Mouse (Mus musculus) hindbrain, embryonic 16.5 days (tissue): ENCODE data around the gene Tmem25. TPM values are rescaled to one million over a fixed set of nuclear protein-coding genes. Genes with fewer than 3 reads are reported as not detected.

ENCODE experiments used
- ATAC-seq: fragments of 200-750 bp; cut with Nextera tagmentation; 2 replicates; pipeline ENCODE4 v1.8.0; 2017; ENCODE audit warnings: moderate TSS enrichment, moderate library complexity
- H3K27ac ChIP-seq: fragments of 300-500 bp; sonication (generic); 2 replicates; pipeline ENCODE4 v1.5.1; 2014; ENCODE audit warnings: low read depth, mild to moderate bottlenecking, control low read depth, low read length, moderate library complexity
- H3K27me3 ChIP-seq: fragments of 300-500 bp; sonication (generic); replicated peaks from 2 replicates; pipeline ENCODE4 v1.6.1; 2014; ENCODE audit warnings: low read length; ENCODE audit not compliant: control insufficient read depth, insufficient read depth
- H3K36me3 ChIP-seq: fragments of 300-500 bp; sonication (generic); 2 replicates; pipeline ENCODE4 v1.6.1; 2014; ENCODE audit warnings: mild to moderate bottlenecking, low read length, moderate library complexity, mixed read lengths; ENCODE audit not compliant: control insufficient read depth, insufficient read depth
- H3K4me1 ChIP-seq: fragments of 300-500 bp; sonication (generic); 2 replicates; pipeline ENCODE4 v1.6.1; 2014; ENCODE audit warnings: low read depth, low read length; ENCODE audit not compliant: control insufficient read depth, insufficient read depth
- H3K4me2 ChIP-seq: fragments of 300-500 bp; sonication (generic); 2 replicates; pipeline ENCODE4 v1.6.1; 2014; ENCODE audit warnings: mild to moderate bottlenecking, low read length, control low read depth, moderate library complexity
- H3K4me3 ChIP-seq: fragments of 300-500 bp; sonication (generic); 2 replicates; pipeline ENCODE4 v1.5.1; 2014; ENCODE audit warnings: mild to moderate bottlenecking, low read length, control low read depth, moderate library complexity
- H3K9ac ChIP-seq: fragments of 300-500 bp; sonication (generic); 2 replicates; pipeline ENCODE4 v1.6.1; 2014; ENCODE audit warnings: low read depth, mild to moderate bottlenecking, control low read depth, low read length, moderate library complexity
- H3K9me3 ChIP-seq: fragments of 300-500 bp; sonication (generic); 2 replicates; pipeline ENCODE4 v1.6.1; 2014; ENCODE audit warnings: mild to moderate bottlenecking, low read length, moderate library complexity; ENCODE audit not compliant: control insufficient read depth
- WGBS: fragments of 180-500 bp; shearing (Covaris S2); extraction: QIAGEN DNeasy Blood & Tissue Kit; methylation state at CpG from one replicate; pipeline ENCODE4 v1.1.7; 2014; 5-methylcytosine and 5-hydroxymethylcytosine counted together
- polyA plus RNA-seq: library from polyadenylated mRNA; unstranded; fragments of >200 nt; fragmentation: Nextera tagmentation; extraction: Ambion mirVana; gene quantifications from 2 replicates; pipeline ENCODE4 v1.2.1, GENCODE M21; 2015

The Tmem25 gene
- polyA plus RNA-seq: 23.5 and 24.8 TPM in 2 replicates

DNA sequence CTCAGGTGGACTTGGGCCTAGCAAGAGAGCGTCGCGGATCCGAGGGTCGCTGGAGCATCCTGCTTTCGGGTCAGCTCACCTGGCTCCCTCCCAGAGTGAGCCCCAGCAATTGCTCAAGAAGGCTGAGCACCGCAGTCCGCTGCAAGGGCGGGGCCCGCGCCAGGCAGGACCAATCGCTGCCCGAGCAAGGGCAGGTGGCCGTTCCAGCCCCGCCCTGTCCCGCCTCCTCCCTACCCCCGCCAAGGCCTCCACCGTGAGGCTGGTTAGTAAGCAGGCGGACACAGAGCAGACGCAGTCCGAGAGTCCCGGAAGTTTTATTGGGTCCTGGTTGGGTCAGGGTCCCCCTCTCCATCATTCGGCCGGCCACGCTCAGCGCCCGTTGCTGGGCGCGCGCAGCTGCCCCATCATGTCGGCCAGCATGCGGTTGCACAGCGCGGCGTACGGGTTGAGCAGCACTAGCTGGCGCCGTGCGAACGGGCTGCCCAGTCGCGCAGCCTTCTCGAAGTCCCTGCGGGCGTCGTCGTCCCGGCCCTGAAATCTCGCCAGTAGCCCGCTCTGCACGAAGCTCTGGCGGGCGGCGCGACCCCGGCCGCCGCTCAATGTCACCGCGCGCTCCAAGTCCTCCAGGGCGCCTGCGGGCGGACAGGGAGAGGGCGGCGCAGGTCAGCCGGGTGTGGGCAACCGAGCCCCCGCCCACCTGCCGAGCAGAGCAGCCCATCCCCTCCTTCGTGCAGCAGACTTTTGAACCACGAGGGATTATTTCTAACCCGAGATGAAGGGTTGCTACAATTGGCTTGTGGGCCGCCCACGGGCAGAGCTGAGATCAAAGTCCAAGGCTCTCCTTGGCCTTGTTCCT, at the start of gene Tmem25:
TSS of gene Tmem25 (minus strand) at position 206 of the 856 bp plus-strand sequence.
- Histone ChIP-seq H3K9ac (peak within 1 kb of the TSS; percentile 74), H3K27ac (peak within 1 kb of the TSS; percentile 76), H3K4me1 (peaks cover 13% of the 10 kb centered on the region), H3K9me3 (no peaks in the 10 kb centered on the region), H3K36me3 (no peaks in the 10 kb centered on the region), H3K27me3 (no peaks in the 10 kb centered on the region), H3K4me2 (peak within 1 kb of the TSS; percentile 72), H3K4me3 (peak within 1 kb of the TSS; percentile 59)
- under 1% methylated on average over 73 of the region's 75 CpGs for WGBS
- peak; percentile 98 for ATAC-seq

DNA sequence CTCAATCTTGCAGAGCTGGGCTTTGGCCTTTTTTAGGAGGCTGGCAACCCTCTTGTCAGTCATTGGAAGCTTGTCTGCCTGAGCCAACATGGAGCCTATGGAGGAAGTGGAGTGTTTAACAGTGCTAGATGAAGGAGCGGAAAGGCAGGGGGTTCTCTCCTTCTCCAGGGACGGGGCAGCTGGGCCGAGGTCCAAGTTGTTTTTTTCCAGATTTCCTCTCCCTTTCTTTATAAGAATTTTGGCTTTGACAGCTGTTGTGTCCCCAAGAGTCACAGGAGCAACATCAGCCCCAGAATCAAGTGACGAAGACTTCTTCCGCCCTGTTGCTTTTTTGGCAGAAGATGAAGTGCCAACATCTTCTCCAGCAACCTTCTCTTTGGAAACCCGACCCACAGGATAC, 48.3 kb upstream of the Tmem25 start:
- no peak overlapping the region for H3K27ac ChIP-seq
- H3K27me3 ChIP-seq: no peaks in the 10 kb centered on the region
- H3K36me3 ChIP-seq: peaks cover 40% of the 10 kb centered on the region
- no peak for ATAC-seq
- no peak overlapping the region for H3K9ac ChIP-seq
- no peaks in the 10 kb centered on the region for H3K4me1 ChIP-seq
- no peaks in the 10 kb centered on the region for H3K9me3 ChIP-seq
- H3K4me2 ChIP-seq: no peak overlapping the region
- H3K4me3 ChIP-seq: no peak overlapping the region
- WGBS: 73% methylated on average over 6 of the region's 6 CpGs

GRCm38 (mm10) chr9:44841241-44841640, 42.1 kb upstream of the Tmem25 start:
- H3K9me3 ChIP-seq: no peaks in the 10 kb centered on the region
- no peak for ATAC-seq
- no peak overlapping the region for H3K4me3 ChIP-seq
- H3K27ac ChIP-seq: no peak overlapping the region
- no peaks in the 10 kb centered on the region for H3K27me3 ChIP-seq
- H3K9ac ChIP-seq: no peak overlapping the region
- no peak overlapping the region for H3K4me2 ChIP-seq
- H3K4me1 ChIP-seq: no peaks in the 10 kb centered on the region
- WGBS: 91% methylated on average over 10 of the region's 10 CpGs
- peaks cover 54% of the 10 kb centered on the region for H3K36me3 ChIP-seq

DNA sequence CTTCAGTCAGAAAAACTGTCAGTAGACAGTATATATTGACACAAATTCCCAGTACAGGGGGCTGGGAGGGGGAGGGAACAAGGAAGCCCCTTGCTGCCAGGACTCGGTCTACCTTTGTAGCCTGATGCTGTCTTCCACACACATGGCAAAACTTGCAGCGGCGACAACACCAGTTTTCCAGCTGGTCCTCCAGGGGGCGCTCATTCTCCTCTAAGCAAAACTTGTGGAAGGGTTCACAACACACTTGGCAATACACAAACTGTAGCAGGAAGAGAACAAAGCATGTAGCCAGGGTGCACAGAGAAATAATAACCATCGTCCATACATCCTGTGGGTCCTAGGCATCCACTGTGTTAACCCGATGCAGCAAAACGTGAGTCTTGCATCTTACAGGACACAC, 37.3 kb upstream of the Tmem25 start:
- no peaks in the 10 kb centered on the region for H3K9me3 ChIP-seq
- peaks cover 47% of the 10 kb centered on the region for H3K36me3 ChIP-seq
- H3K4me1 ChIP-seq: no peaks in the 10 kb centered on the region
- H3K27me3 ChIP-seq: no peaks in the 10 kb centered on the region
- no peak for ATAC-seq
- H3K4me3 ChIP-seq: no peak overlapping the region
- H3K27ac ChIP-seq: no peak overlapping the region
- WGBS: 42% methylated on average over 7 of the region's 7 CpGs
- no peak overlapping the region for H3K4me2 ChIP-seq
- no peak overlapping the region for H3K9ac ChIP-seq

DNA sequence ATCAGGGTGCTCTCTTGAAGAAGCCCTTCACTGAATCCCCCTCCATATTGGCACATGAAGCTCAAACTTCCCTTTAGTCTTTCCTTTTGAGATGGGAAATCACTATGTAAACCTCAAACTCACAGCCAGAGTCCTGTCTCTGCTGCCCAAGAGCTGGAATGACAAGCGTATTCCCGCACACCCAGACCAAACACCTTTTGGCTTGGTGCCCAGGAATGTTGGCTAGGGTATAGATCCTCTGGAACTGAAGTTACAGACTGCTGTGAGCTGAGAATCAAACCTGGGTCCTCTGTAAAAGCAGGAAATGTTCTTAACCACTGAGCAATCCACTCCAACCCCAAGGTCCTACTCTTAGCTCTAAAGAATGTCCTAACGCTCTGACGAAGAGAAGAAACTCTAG, 33.2 kb upstream of the Tmem25 start:
- H3K4me3 ChIP-seq: no peak overlapping the region
- peaks cover 53% of the 10 kb centered on the region for H3K36me3 ChIP-seq
- ATAC-seq: no peak
- H3K27me3 ChIP-seq: no peaks in the 10 kb centered on the region
- no peak overlapping the region for H3K9ac ChIP-seq
- H3K4me1 ChIP-seq: no peaks in the 10 kb centered on the region
- WGBS: 66% methylated on average over 4 of the region's 4 CpGs
- no peaks in the 10 kb centered on the region for H3K9me3 ChIP-seq
- no peak overlapping the region for H3K27ac ChIP-seq
- no peak overlapping the region for H3K4me2 ChIP-seq

DNA sequence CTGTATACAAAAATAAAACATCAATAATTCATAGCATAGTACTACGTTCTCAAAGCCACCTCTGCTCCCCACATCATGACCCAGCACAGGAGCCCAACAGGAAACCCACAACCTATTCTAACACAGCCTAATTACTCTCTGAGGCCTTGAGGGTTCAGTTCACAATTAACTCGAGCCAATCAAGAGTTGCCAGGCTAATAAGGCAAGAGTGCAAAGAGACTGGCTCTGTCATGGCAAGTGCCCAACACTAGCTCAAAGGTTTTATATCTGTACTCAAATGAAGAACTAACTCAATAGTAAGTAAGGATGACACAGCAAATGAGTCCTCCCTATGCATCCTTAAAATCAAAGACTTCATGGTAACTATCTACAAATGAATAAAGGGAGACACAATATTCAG, 31.4 kb upstream of the Tmem25 start:
- Histone ChIP-seq H3K27me3 (no peaks in the 10 kb centered on the region), H3K27ac (no peak overlapping the region), H3K4me3 (no peak overlapping the region), H3K9ac (no peak overlapping the region), H3K4me2 (no peak overlapping the region), H3K36me3 (peaks cover 60% of the 10 kb centered on the region), H3K4me1 (no peaks in the 10 kb centered on the region), H3K9me3 (no peaks in the 10 kb centered on the region)
- ATAC-seq: no peak
- 65% methylated on average over 2 of the region's 2 CpGs for WGBS

DNA sequence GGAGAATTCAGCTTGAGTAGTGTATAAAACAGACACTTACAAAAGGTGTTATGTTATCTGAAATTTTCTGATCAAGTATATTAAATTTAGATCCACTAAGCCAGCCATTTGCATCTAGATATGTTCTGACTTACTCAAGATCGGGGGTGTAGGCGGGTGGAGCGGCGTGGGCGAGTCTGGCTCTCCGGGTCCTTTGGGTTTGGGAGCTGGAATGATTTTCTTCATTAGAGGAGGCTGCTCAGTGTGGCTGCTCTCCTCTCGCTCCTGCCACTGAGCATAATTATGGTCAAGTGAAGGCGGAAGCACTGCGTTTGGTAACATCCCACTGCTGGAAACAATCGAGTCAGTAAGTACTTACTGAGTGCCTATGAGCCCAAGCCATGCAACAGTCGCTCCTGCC, 29.8 kb upstream of the Tmem25 start:
- Histone ChIP-seq H3K9ac (no peak overlapping the region), H3K4me3 (no peak overlapping the region), H3K27me3 (no peaks in the 10 kb centered on the region), H3K36me3 (peaks cover 60% of the 10 kb centered on the region), H3K4me2 (no peak overlapping the region), H3K27ac (no peak overlapping the region), H3K4me1 (no peaks in the 10 kb centered on the region), H3K9me3 (no peaks in the 10 kb centered on the region)
- ATAC-seq: no peak
- 97% methylated on average over 11 of the region's 11 CpGs for WGBS

DNA sequence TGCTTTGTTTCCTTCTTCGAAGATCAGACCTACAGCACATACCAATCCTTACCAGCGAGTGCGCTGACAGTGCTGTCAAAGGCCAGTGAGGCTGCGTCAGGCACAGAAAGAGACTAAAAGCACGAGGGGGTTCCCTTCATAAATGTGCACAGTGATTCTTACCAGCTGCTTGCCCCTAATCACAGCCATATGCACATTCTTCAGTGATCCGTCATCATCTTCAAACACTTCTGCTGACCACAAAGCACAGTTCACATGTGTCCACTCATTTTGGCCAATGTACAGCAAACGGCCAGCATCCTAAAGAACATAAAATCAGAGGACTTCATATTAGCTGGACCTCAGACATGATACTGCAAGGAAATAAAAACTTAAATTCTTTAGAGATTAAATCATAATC, 27.6 kb upstream of the Tmem25 start:
- Histone ChIP-seq H3K9ac (no peak overlapping the region), H3K4me3 (no peak overlapping the region), H3K27me3 (no peaks in the 10 kb centered on the region), H3K4me2 (no peak overlapping the region), H3K27ac (no peak overlapping the region), H3K9me3 (no peaks in the 10 kb centered on the region), H3K36me3 (peaks cover 69% of the 10 kb centered on the region), H3K4me1 (no peaks in the 10 kb centered on the region)
- WGBS: 92% methylated on average over 7 of the region's 7 CpGs
- no peak for ATAC-seq

DNA sequence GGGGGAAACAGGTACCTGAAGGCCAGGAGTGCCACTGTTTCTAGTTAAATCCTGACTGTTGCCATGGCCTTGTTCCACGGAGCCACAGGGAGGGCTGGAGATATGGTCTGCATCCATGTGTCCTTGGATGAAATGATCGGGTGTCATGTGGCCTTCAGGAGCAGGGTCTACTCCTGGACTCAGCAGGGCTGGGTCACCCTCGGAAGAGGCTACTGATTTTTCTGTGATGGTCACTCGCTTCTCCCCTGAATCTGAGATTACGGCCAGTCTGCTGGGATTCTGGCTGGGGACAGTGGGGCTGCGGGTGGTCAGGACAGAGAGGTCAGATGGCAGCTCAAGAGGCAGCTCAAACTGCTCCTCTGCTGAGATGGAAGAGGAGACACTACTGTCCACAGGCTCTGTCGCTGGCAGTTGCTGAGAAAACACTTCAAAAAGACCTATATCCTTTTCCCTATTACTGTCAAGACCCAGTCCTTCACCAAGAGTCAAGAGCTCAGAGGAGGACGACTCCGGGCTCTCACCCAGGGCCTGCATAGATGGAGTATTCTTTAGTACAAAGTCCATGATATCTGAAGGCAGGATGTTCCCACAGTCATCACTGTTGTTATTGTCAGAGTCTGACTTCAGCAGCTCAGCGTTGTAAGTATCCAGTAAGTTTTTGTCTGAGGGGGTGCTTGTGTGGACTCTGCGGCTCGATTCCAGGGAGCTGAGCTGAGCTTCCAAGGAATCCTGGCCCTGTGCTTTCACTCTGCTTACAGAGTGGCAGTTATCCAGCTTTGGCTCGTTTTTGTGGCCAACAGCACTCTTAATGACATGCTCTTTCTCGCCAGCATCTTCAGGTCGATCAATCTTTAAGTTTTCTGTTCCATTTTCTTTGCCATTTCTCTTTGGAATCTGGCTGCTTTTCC, 21.1 kb upstream of the Tmem25 start:
- 85% methylated on average over 15 of the region's 15 CpGs for WGBS
- peak; percentile 71; the same call in 1 of the 2 replicates for ATAC-seq
- H3K9ac ChIP-seq: no peak overlapping the region
- no peak overlapping the region for H3K4me3 ChIP-seq
- H3K4me2 ChIP-seq: no peak overlapping the region
- H3K36me3 ChIP-seq: peaks cover 76% of the 10 kb centered on the region
- no peaks in the 10 kb centered on the region for H3K27me3 ChIP-seq
- no peak overlapping the region for H3K27ac ChIP-seq
- H3K4me1 ChIP-seq: no peaks in the 10 kb centered on the region
- H3K9me3 ChIP-seq: no peaks in the 10 kb centered on the region
